Mouse (Mus musculus) heart, embryonic 16.5 days (tissue): ENCODE data around the gene Fbxw8. TPM values are rescaled to one million over a fixed set of nuclear protein-coding genes. Genes with fewer than 3 reads are reported as not detected.

ENCODE experiments used
- ATAC-seq: fragments of 200-750 bp; cut with Nextera tagmentation; replicated peaks from 2 replicates; pipeline ENCODE4 v1.8.0; 2017; ENCODE audit warnings: moderate number of reproducible peaks; ENCODE audit not compliant: insufficient read depth, low FRiP score; ENCODE audit errors: extremely low read depth
- H3K27ac ChIP-seq: fragments of 300-500 bp; sonication (generic); 2 replicates; pipeline ENCODE4 v1.5.1; 2014; ENCODE audit warnings: mild to moderate bottlenecking, low read length, control low read depth, moderate library complexity
- H3K27me3 ChIP-seq: fragments of 300-500 bp; sonication (generic); 2 replicates; pipeline ENCODE4 v1.6.1; 2014; ENCODE audit warnings: low read length, mixed read lengths; ENCODE audit not compliant: control insufficient read depth, insufficient read depth
- H3K36me3 ChIP-seq: fragments of 300-500 bp; sonication (generic); 2 replicates; pipeline ENCODE4 v1.6.1; 2014; ENCODE audit not compliant: control insufficient read depth, insufficient read depth
- H3K4me1 ChIP-seq: fragments of 300-500 bp; sonication (generic); 2 replicates; pipeline ENCODE4 v1.6.1; 2014; ENCODE audit warnings: low read length, mixed read lengths; ENCODE audit not compliant: control insufficient read depth, insufficient read depth
- H3K4me2 ChIP-seq: fragments of 300-500 bp; sonication (generic); 2 replicates; pipeline ENCODE4 v1.6.1; 2014; ENCODE audit warnings: low read depth, mild to moderate bottlenecking, control low read depth, low read length
- H3K4me3 ChIP-seq: fragments of 300-500 bp; sonication (generic); 2 replicates; pipeline ENCODE4 v1.5.1; 2014; ENCODE audit warnings: mild to moderate bottlenecking, control low read depth, low read length
- H3K9ac ChIP-seq: fragments of 300-500 bp; sonication (generic); 2 replicates; pipeline ENCODE4 v1.6.1; 2014; ENCODE audit warnings: low read length, control low read depth
- H3K9me3 ChIP-seq: fragments of 300-500 bp; sonication (generic); replicated peaks from 2 replicates; pipeline ENCODE4 v1.6.1; 2016; ENCODE audit warnings: low read length; ENCODE audit not compliant: control insufficient read depth
- WGBS: fragments of 180-500 bp; shearing (Covaris S2); extraction: QIAGEN DNeasy Blood & Tissue Kit; methylation state at CpG from one replicate; pipeline ENCODE4 v1.1.7; 2014; 5-methylcytosine and 5-hydroxymethylcytosine counted together
- polyA plus RNA-seq: library from polyadenylated mRNA; unstranded; fragments of >200 nt; fragmentation: Nextera tagmentation; extraction: Ambion mirVana; gene quantifications from 2 replicates; pipeline ENCODE4 v1.2.1, GENCODE M21; 2015

Fbxw8 gene
- polyA plus RNA-seq = 18.6 and 21.6 TPM in 2 replicates

GRCm38 (mm10) chr5:118154839-118155564, at the start of gene Fbxw8:
Gene Fbxw8 (minus strand): TSS chr5:118155464.
- Histone ChIP-seq H3K27me3 (peaks cover 8% of the 10 kb centered on the region; the same call in 1 of the 2 replicates), H3K9me3 (no peaks in the 10 kb centered on the region), H3K4me2 (peak within 1 kb of the TSS; percentile 79), H3K36me3 (peaks cover 5% of the 10 kb centered on the region; the same call in 1 of the 2 replicates), H3K9ac (peak within 1 kb of the TSS; percentile 98), H3K4me3 (peak within 1 kb of the TSS; percentile 95), H3K4me1 (peaks cover 14% of the 10 kb centered on the region), H3K27ac (peak within 1 kb of the TSS; percentile 74)
- peak; percentile 88 for ATAC-seq
- WGBS = under 1% methylated on average over 66 of the region's 67 CpGs

- H3K4me2 ChIP-seq = no peak overlapping the region
- H3K4me3 ChIP-seq = no peak overlapping the region
- WGBS = 71% methylated on average over 16 of the region's 16 CpGs
- no peaks in the 10 kb centered on the region for H3K36me3 ChIP-seq
- H3K9me3 ChIP-seq = no peaks in the 10 kb centered on the region
- H3K27ac ChIP-seq = no peak overlapping the region
- H3K27me3 ChIP-seq = no peaks in the 10 kb centered on the region
- H3K9ac ChIP-seq = no peak overlapping the region
- ATAC-seq = no peak
- H3K4me1 ChIP-seq = no peaks in the 10 kb centered on the region
These were observed 49.6 kb upstream of the Fbxw8 start for GRCm38 (mm10) chr5:118204675-118205440.

GRCm38 (mm10) chr5:118199670-118200069, 44.4 kb upstream of the Fbxw8 start:
- no peak overlapping the region for H3K4me3 ChIP-seq
- no peaks in the 10 kb centered on the region for H3K27me3 ChIP-seq
- no peak for ATAC-seq
- no peaks in the 10 kb centered on the region for H3K9me3 ChIP-seq
- no peak overlapping the region for H3K4me2 ChIP-seq
- no peaks in the 10 kb centered on the region for H3K4me1 ChIP-seq
- no peak overlapping the region for H3K27ac ChIP-seq
- WGBS = 66% methylated on average over 5 of the region's 5 CpGs
- no peak overlapping the region for H3K9ac ChIP-seq
- H3K36me3 ChIP-seq = no peaks in the 10 kb centered on the region

DNA sequence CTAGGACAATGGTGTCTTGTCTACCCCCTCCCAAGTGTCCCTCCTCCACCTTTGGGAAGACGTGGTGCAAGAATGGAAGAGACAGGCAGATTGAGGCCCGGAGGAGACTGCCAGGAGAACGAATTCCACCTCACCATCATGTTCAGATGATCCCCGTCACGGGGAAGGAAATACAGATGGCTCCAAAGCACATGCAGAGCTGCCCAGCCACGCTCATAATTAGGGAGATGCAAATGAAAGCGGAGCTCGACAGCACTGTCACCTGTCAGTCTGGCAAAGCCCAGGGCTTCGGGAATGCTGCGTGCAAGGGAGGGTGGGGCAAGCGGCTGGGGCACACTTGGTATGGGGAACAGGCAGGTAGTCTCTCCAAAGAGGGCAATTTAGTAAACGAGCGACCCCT, 42.2 kb upstream of the Fbxw8 start:
- Histone ChIP-seq H3K4me2 (no peak overlapping the region), H3K9me3 (no peaks in the 10 kb centered on the region), H3K4me3 (no peak overlapping the region), H3K27me3 (peaks cover 8% of the 10 kb centered on the region; the same call in 1 of the 2 replicates), H3K4me1 (no peaks in the 10 kb centered on the region), H3K27ac (no peak overlapping the region), H3K9ac (no peak overlapping the region), H3K36me3 (no peaks in the 10 kb centered on the region)
- ATAC-seq = no peak
- 68% methylated on average over 13 of the region's 13 CpGs for WGBS

DNA sequence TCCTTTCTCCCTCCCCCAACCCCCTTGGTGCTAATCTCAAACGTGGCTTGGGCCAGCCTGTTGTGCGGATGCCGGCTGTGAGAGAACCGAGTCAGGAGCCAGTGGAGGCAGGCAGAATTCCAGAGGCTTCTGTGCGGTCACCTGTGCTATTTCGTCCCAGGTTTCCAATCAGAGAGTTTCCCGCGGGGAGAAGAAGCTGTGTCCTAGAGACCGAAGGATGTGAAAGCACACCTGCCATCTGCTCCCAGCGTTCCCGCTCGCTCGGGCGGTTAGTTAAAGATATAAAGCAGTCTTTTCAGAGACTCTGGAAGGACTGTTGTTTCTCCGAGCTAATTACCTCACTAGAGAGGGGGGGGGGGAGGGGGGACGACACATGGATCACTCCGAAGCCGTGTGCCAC, 37.0 kb upstream of the Fbxw8 start:
- Histone ChIP-seq H3K9ac (no peak overlapping the region), H3K4me1 (no peaks in the 10 kb centered on the region), H3K27me3 (peaks cover 29% of the 10 kb centered on the region), H3K9me3 (no peaks in the 10 kb centered on the region), H3K4me2 (no peak overlapping the region), H3K36me3 (no peaks in the 10 kb centered on the region), H3K27ac (no peak overlapping the region), H3K4me3 (no peak overlapping the region)
- no peak for ATAC-seq
- 32% methylated on average over 18 of the region's 18 CpGs for WGBS

DNA sequence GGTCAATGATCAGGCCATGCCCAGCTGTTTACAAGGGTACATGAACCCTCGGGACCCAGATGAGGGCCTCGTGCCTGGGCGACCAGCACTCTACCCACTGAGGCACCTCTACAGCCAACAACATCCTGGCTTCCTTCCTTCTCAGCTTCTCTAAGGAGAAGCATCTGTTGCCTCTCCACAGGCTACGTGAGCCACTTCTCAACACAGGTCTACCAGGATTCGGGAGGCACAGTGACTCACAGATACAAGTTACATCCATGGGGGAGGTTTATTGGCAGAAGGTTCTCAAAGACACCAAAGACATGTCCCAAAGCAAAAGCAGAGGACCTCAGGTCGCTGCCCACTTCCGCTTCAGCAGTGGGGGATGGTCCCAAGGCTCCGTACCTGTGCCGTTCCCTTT, 35.2 kb upstream of the Fbxw8 start:
- 74% methylated on average over 9 of the region's 9 CpGs for WGBS
- no peak overlapping the region for H3K4me2 ChIP-seq
- no peaks in the 10 kb centered on the region for H3K4me1 ChIP-seq
- no peaks in the 10 kb centered on the region for H3K9me3 ChIP-seq
- no peak overlapping the region for H3K9ac ChIP-seq
- no peak overlapping the region for H3K27ac ChIP-seq
- no peak for ATAC-seq
- peaks cover 29% of the 10 kb centered on the region for H3K27me3 ChIP-seq
- H3K4me3 ChIP-seq = no peak overlapping the region
- H3K36me3 ChIP-seq = no peaks in the 10 kb centered on the region

DNA sequence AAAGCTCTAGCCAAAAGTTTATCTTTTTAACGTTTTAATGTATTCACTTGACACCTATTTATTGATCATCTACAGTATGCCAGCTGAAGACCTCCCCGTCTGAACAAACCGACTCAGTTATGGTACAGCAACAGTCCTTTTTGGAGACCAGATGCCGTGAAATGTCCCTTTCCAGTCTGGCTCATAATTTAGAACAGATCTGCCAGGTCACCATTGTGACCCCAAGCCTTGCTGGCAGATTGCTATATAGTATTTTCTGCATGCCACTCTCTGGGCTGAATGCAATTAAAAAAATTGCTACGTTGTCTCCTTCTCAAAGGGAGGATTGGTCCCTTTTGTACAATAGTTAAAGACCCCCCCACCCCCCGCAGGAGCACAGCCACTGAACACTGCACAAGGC, 33.1 kb upstream of the Fbxw8 start:
- H3K9me3 ChIP-seq = no peaks in the 10 kb centered on the region
- 69% methylated on average over 6 of the region's 6 CpGs for WGBS
- no peak overlapping the region for H3K27ac ChIP-seq
- H3K36me3 ChIP-seq = no peaks in the 10 kb centered on the region
- H3K4me2 ChIP-seq = no peak overlapping the region
- ATAC-seq = no peak
- H3K4me1 ChIP-seq = no peaks in the 10 kb centered on the region
- no peak overlapping the region for H3K9ac ChIP-seq
- H3K27me3 ChIP-seq = peaks cover 26% of the 10 kb centered on the region
- H3K4me3 ChIP-seq = no peak overlapping the region

DNA sequence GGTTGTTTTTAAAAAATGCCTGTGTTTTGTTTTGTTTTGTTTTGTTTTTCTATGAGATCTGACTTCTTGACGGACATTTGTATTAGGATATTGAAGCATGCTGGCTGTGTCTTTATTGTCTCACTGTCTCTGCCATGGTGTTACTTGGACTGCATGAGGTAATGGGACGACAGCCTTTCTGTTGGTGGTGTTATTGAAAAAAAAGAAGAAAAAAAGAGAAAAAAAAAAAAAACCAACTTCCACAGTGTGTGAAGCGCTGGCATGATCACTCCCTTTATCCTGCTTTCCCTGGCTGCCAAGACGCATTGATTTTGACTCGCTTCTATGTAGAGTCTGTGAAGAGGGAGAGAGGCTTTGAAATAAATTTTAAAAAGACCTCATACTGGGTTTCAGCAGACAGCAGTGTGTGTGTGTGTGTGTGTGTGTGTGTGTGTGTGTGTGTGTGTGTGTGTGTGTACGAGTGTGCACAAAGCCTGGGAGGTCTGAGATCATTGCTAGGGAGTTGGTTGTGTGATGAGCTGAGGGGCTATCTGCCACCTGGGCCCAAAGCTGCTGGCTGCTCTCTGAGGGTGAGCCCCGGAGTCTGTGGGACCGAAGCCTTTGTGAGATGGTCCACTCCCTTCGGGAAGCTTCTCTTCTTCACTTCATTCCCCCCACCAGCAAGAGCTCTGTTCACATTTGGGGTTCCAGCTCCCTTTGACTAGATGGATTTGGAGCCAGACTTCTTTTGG, 31.8 kb upstream of the Fbxw8 start:
- Histone ChIP-seq H3K36me3 (no peaks in the 10 kb centered on the region), H3K9ac (no peak overlapping the region), H3K9me3 (no peaks in the 10 kb centered on the region), H3K27ac (no peak overlapping the region), H3K4me2 (no peak overlapping the region), H3K27me3 (peaks cover 21% of the 10 kb centered on the region), H3K4me3 (no peak overlapping the region), H3K4me1 (no peaks in the 10 kb centered on the region)
- WGBS = 73% methylated on average over 9 of the region's 9 CpGs
- no peak for ATAC-seq
